Mouse (Mus musculus): ENCODE results near the gene Miga1. TPM values are rescaled to one million over a fixed set of nuclear protein-coding genes. Genes with fewer than 3 reads are reported as not detected.

The Miga1 gene
- polyA plus RNA-seq, 1 experiment from 2014 or later: 19.4 TPM

- Histone ChIP-seq H3K4me1 (ENCODE audit: control insufficient read depth, insufficient read depth, low read length) (no peaks in the 10 kb centered on the region), H3K9me3 (replicated peaks; ENCODE audit: control insufficient read depth, low read length) (no peaks in the 10 kb centered on the region), H3K27ac (ENCODE audit: low read depth, low read length) (no peak overlapping the region), H3K9ac (ENCODE audit: low read length) (no peak overlapping the region), H3K4me2 (ENCODE audit: low read length) (no peak overlapping the region), H3K27me3 (replicated peaks; ENCODE audit: control insufficient read depth, insufficient read depth, low read length) (no peaks in the 10 kb centered on the region), H3K4me3 (ENCODE audit: low read depth, low read length) (no peak overlapping the region), H3K36me3 (ENCODE audit: control insufficient read depth, insufficient read depth, low read length) (no peaks in the 10 kb centered on the region)
- DNase-seq (ENCODE audit: low spot score): no peak
- no peak for ATAC-seq
- WGBS: 90% methylated on average over 1 of the region's 1 CpGs
Measured at GRCm38 (mm10) chr3:152250487-152250886, 89.7 kb downstream of the Miga1 start.

GRCm38 (mm10) chr3:152247708-152248107 lies 92.5 kb downstream of the Miga1 start:
- Histone ChIP-seq H3K4me3 (ENCODE audit: low read depth, low read length) (no peak overlapping the region), H3K27ac (ENCODE audit: low read depth, low read length) (no peak overlapping the region), H3K4me2 (ENCODE audit: low read length) (no peak overlapping the region), H3K9ac (ENCODE audit: low read length) (no peak overlapping the region), H3K9me3 (replicated peaks; ENCODE audit: control insufficient read depth, low read length) (no peaks in the 10 kb centered on the region), H3K27me3 (replicated peaks; ENCODE audit: control insufficient read depth, insufficient read depth, low read length) (no peaks in the 10 kb centered on the region), H3K4me1 (ENCODE audit: control insufficient read depth, insufficient read depth, low read length) (no peaks in the 10 kb centered on the region), H3K36me3 (ENCODE audit: control insufficient read depth, insufficient read depth, low read length) (no peaks in the 10 kb centered on the region)
- ATAC-seq (no peak), DNase-seq (ENCODE audit: low spot score) (no peak)
- 93% methylated on average over 12 of the region's 12 CpGs for WGBS

GRCm38 (mm10) chr3:152245273-152245910 lies 94.8 kb downstream of the Miga1 start:
- 64% methylated on average over 5 of the region's 5 CpGs for WGBS
- H3K4me2 ChIP-seq (ENCODE audit: low read length): no peak overlapping the region
- H3K27me3 ChIP-seq (replicated peaks; ENCODE audit: control insufficient read depth, insufficient read depth, low read length): no peaks in the 10 kb centered on the region
- H3K36me3 ChIP-seq (ENCODE audit: control insufficient read depth, insufficient read depth, low read length): no peaks in the 10 kb centered on the region
- no peaks in the 10 kb centered on the region for H3K9me3 ChIP-seq (replicated peaks; ENCODE audit: control insufficient read depth, low read length)
- H3K27ac ChIP-seq (ENCODE audit: low read depth, low read length): no peak overlapping the region
- H3K4me3 ChIP-seq (ENCODE audit: low read depth, low read length): no peak overlapping the region
- no peaks in the 10 kb centered on the region for H3K4me1 ChIP-seq (ENCODE audit: control insufficient read depth, insufficient read depth, low read length)
- ATAC-seq: peak; percentile 59
- no peak overlapping the region for H3K9ac ChIP-seq (ENCODE audit: low read length)
- DNase-seq (ENCODE audit: low spot score): peak; percentile 65

GRCm38 (mm10) chr3:152243304-152243703 lies 96.9 kb downstream of the Miga1 start:
- H3K4me3 ChIP-seq (ENCODE audit: low read depth, low read length): no peak overlapping the region
- no peak overlapping the region for H3K9ac ChIP-seq (ENCODE audit: low read length)
- H3K4me2 ChIP-seq (ENCODE audit: low read length): no peak overlapping the region
- no peaks in the 10 kb centered on the region for H3K4me1 ChIP-seq (ENCODE audit: control insufficient read depth, insufficient read depth, low read length)
- DNase-seq (ENCODE audit: low spot score) (no peak), ATAC-seq (no peak)
- H3K9me3 ChIP-seq (replicated peaks; ENCODE audit: control insufficient read depth, low read length): no peaks in the 10 kb centered on the region
- 80% methylated on average over 4 of the region's 4 CpGs for WGBS
- no peak overlapping the region for H3K27ac ChIP-seq (ENCODE audit: low read depth, low read length)
- H3K27me3 ChIP-seq (replicated peaks; ENCODE audit: control insufficient read depth, insufficient read depth, low read length): no peaks in the 10 kb centered on the region
- peaks cover 12% of the 10 kb centered on the region for H3K36me3 ChIP-seq (ENCODE audit: control insufficient read depth, insufficient read depth, low read length)

GRCm38 (mm10) chr3:152241098-152241497 lies 99.1 kb downstream of the Miga1 start:
- H3K4me2 ChIP-seq (ENCODE audit: low read length): no peak overlapping the region
- no peak for DNase-seq (ENCODE audit: low spot score)
- WGBS: 91% methylated on average over 3 of the region's 3 CpGs
- H3K27me3 ChIP-seq (replicated peaks; ENCODE audit: control insufficient read depth, insufficient read depth, low read length): no peaks in the 10 kb centered on the region
- H3K36me3 ChIP-seq (ENCODE audit: control insufficient read depth, insufficient read depth, low read length): peaks cover 22% of the 10 kb centered on the region
- H3K4me1 ChIP-seq (ENCODE audit: control insufficient read depth, insufficient read depth, low read length): no peaks in the 10 kb centered on the region
- H3K4me3 ChIP-seq (ENCODE audit: low read depth, low read length): no peak overlapping the region
- H3K9ac ChIP-seq (ENCODE audit: low read length): no peak overlapping the region
- no peaks in the 10 kb centered on the region for H3K9me3 ChIP-seq (replicated peaks; ENCODE audit: control insufficient read depth, low read length)
- ATAC-seq: no peak
- H3K27ac ChIP-seq (ENCODE audit: low read depth, low read length): no peak overlapping the region

- H3K27ac ChIP-seq (ENCODE audit: low read depth, low read length): no peak overlapping the region
- DNase-seq (ENCODE audit: low spot score) (no peak), ATAC-seq (no peak)
- no peaks in the 10 kb centered on the region for H3K4me1 ChIP-seq (ENCODE audit: control insufficient read depth, insufficient read depth, low read length)
- H3K4me2 ChIP-seq (ENCODE audit: low read length): no peak overlapping the region
- peaks cover 30% of the 10 kb centered on the region for H3K36me3 ChIP-seq (ENCODE audit: control insufficient read depth, insufficient read depth, low read length)
- no peak overlapping the region for H3K9ac ChIP-seq (ENCODE audit: low read length)
- WGBS: 97% methylated on average over 1 of the region's 1 CpGs
- H3K9me3 ChIP-seq (replicated peaks; ENCODE audit: control insufficient read depth, low read length): no peaks in the 10 kb centered on the region
- no peak overlapping the region for H3K4me3 ChIP-seq (ENCODE audit: low read depth, low read length)
- H3K27me3 ChIP-seq (replicated peaks; ENCODE audit: control insufficient read depth, insufficient read depth, low read length): no peaks in the 10 kb centered on the region
Measured at GRCm38 (mm10) chr3:152239592-152239991, 100.6 kb downstream of the Miga1 start.

GRCm38 (mm10) chr3:152238836-152239235 lies 101.4 kb downstream of the Miga1 start:
- Histone ChIP-seq H3K27ac (ENCODE audit: low read depth, low read length) (no peak overlapping the region), H3K36me3 (ENCODE audit: control insufficient read depth, insufficient read depth, low read length) (peaks cover 36% of the 10 kb centered on the region), H3K9me3 (replicated peaks; ENCODE audit: control insufficient read depth, low read length) (no peaks in the 10 kb centered on the region), H3K9ac (ENCODE audit: low read length) (no peak overlapping the region), H3K4me1 (ENCODE audit: control insufficient read depth, insufficient read depth, low read length) (no peaks in the 10 kb centered on the region), H3K4me3 (ENCODE audit: low read depth, low read length) (no peak overlapping the region), H3K4me2 (ENCODE audit: low read length) (no peak overlapping the region), H3K27me3 (replicated peaks; ENCODE audit: control insufficient read depth, insufficient read depth, low read length) (no peaks in the 10 kb centered on the region)
- WGBS: 70% methylated on average over 2 of the region's 2 CpGs
- ATAC-seq: no peak
- DNase-seq (ENCODE audit: low spot score): peak; percentile 18

- peaks cover 55% of the 10 kb centered on the region for H3K36me3 ChIP-seq (ENCODE audit: control insufficient read depth, insufficient read depth, low read length)
- H3K4me3 ChIP-seq (ENCODE audit: low read depth, low read length): no peak overlapping the region
- no peak for ATAC-seq
- no peak overlapping the region for H3K4me2 ChIP-seq (ENCODE audit: low read length)
- no peaks in the 10 kb centered on the region for H3K27me3 ChIP-seq (replicated peaks; ENCODE audit: control insufficient read depth, insufficient read depth, low read length)
- no peaks in the 10 kb centered on the region for H3K4me1 ChIP-seq (ENCODE audit: control insufficient read depth, insufficient read depth, low read length)
- 93% methylated on average over 1 of the region's 1 CpGs for WGBS
- H3K9me3 ChIP-seq (replicated peaks; ENCODE audit: control insufficient read depth, low read length): no peaks in the 10 kb centered on the region
- H3K27ac ChIP-seq (ENCODE audit: low read depth, low read length): no peak overlapping the region
- no peak for DNase-seq (ENCODE audit: low spot score)
- no peak overlapping the region for H3K9ac ChIP-seq (ENCODE audit: low read length)
Measured at GRCm38 (mm10) chr3:152235805-152236204, 104.4 kb downstream of the Miga1 start.

GRCm38 (mm10) chr3:152235238-152235637 lies 105.0 kb downstream of the Miga1 start:
- H3K9ac ChIP-seq (ENCODE audit: low read length): no peak overlapping the region
- H3K4me1 ChIP-seq (ENCODE audit: control insufficient read depth, insufficient read depth, low read length): no peaks in the 10 kb centered on the region
- no peak for DNase-seq (ENCODE audit: low spot score)
- H3K9me3 ChIP-seq (replicated peaks; ENCODE audit: control insufficient read depth, low read length): no peaks in the 10 kb centered on the region
- no peaks in the 10 kb centered on the region for H3K27me3 ChIP-seq (replicated peaks; ENCODE audit: control insufficient read depth, insufficient read depth, low read length)
- peaks cover 61% of the 10 kb centered on the region for H3K36me3 ChIP-seq (ENCODE audit: control insufficient read depth, insufficient read depth, low read length)
- H3K27ac ChIP-seq (ENCODE audit: low read depth, low read length): no peak overlapping the region
- H3K4me3 ChIP-seq (ENCODE audit: low read depth, low read length): no peak overlapping the region
- no peak for ATAC-seq
- WGBS: 100% methylated on average over 1 of the region's 1 CpGs
- H3K4me2 ChIP-seq (ENCODE audit: low read length): no peak overlapping the region

Data from forebrain, embryonic 14.5 days (tissue).